Mouse (Mus musculus) ES-CJ7 (cell line): ENCODE data around the gene Pdlim1.

Experiments
- DNase-seq: peaks from one replicate; pipeline ENCODE4 v3.0.0; 2011; ENCODE audit warnings: low read depth, low spot score

Gene Pdlim1

GRCm38 (mm10) chr19:40271308-40271892 lies at the start of gene Pdlim1:
TSS of gene Pdlim1 (minus strand) at chr19:40271842.
- DNase-seq: peak; percentile 80

- no peak for DNase-seq
These were observed 47.6 kb upstream of the Pdlim1 start for GRCm38 (mm10) chr19:40319199-40319598.

GRCm38 (mm10) chr19:40318511-40318910 lies 46.9 kb upstream of the Pdlim1 start:
- no peak for DNase-seq

GRCm38 (mm10) chr19:40317001-40317400 lies 45.4 kb upstream of the Pdlim1 start:
- DNase-seq: no peak

- DNase-seq: no peak
These were observed 42.6 kb upstream of the Pdlim1 start for GRCm38 (mm10) chr19:40314252-40314651.

GRCm38 (mm10) chr19:40311631-40312030 lies 40.0 kb upstream of the Pdlim1 start:
- no peak for DNase-seq

- no peak for DNase-seq
These were observed 38.9 kb upstream of the Pdlim1 start for GRCm38 (mm10) chr19:40310410-40311130.

GRCm38 (mm10) chr19:40309911-40310310 lies 38.3 kb upstream of the Pdlim1 start:
- no peak for DNase-seq

- DNase-seq: peak; percentile 20
These were observed 35.9 kb upstream of the Pdlim1 start for GRCm38 (mm10) chr19:40307550-40307949.

- no peak for DNase-seq
These were observed 35.0 kb upstream of the Pdlim1 start for GRCm38 (mm10) chr19:40306631-40307030.

GRCm38 (mm10) chr19:40305456-40305855 lies 33.8 kb upstream of the Pdlim1 start:
- DNase-seq: no peak

GRCm38 (mm10) chr19:40302916-40303315 lies 31.3 kb upstream of the Pdlim1 start:
- no peak for DNase-seq

- no peak for DNase-seq
These were observed 30.8 kb upstream of the Pdlim1 start for GRCm38 (mm10) chr19:40302477-40302876.

- no peak for DNase-seq
These were observed 28.5 kb upstream of the Pdlim1 start for GRCm38 (mm10) chr19:40299983-40300759.

- no peak for DNase-seq
These were observed 27.5 kb upstream of the Pdlim1 start for GRCm38 (mm10) chr19:40299182-40299581.

GRCm38 (mm10) chr19:40298574-40298973 lies 26.9 kb upstream of the Pdlim1 start:
- DNase-seq: no peak

- no peak for DNase-seq
These were observed 26.1 kb upstream of the Pdlim1 start for GRCm38 (mm10) chr19:40297798-40298144.

- DNase-seq: no peak
These were observed 25.6 kb upstream of the Pdlim1 start for GRCm38 (mm10) chr19:40297078-40297797.

GRCm38 (mm10) chr19:40294231-40294630 lies 22.6 kb upstream of the Pdlim1 start:
- no peak for DNase-seq

- no peak for DNase-seq
These were observed 22.1 kb upstream of the Pdlim1 start for GRCm38 (mm10) chr19:40293791-40294190.

GRCm38 (mm10) chr19:40290099-40290724 lies 18.6 kb upstream of the Pdlim1 start:
- no peak for DNase-seq

GRCm38 (mm10) chr19:40288415-40288814 lies 16.8 kb upstream of the Pdlim1 start:
- DNase-seq: no peak
